Mouse (Mus musculus) midbrain, embryonic 16.5 days (tissue): ENCODE results near the gene Atrnl1. TPM values are rescaled to one million over a fixed set of nuclear protein-coding genes. Genes with fewer than 3 reads are reported as not detected.
"Not testable (repeated sequence)": the region's sequence is repeated elsewhere in the genome, so short reads cannot be mapped to it uniquely, and the experiment has no call there.

Experiments used
- ATAC-seq: fragments of 200-750 bp; cut with Nextera tagmentation; 2 replicates; pipeline ENCODE4 v1.8.0; 2017; ENCODE audit warnings: moderate TSS enrichment
- H3K27ac ChIP-seq: fragments of 300-500 bp; sonication (generic); 2 replicates; pipeline ENCODE4 v1.5.1; 2014; ENCODE audit warnings: mild to moderate bottlenecking, low read length, mixed read lengths
- H3K27me3 ChIP-seq: fragments of 300-500 bp; sonication (generic); 2 replicates; pipeline ENCODE4 v1.6.1; 2014; ENCODE audit warnings: low read depth, low read length, mixed read lengths; ENCODE audit not compliant: control insufficient read depth, insufficient read depth
- H3K36me3 ChIP-seq: fragments of 300-500 bp; sonication (generic); 2 replicates; pipeline ENCODE4 v1.6.1; 2014; ENCODE audit warnings: mild to moderate bottlenecking, low read length, moderate library complexity, mixed read lengths; ENCODE audit not compliant: control insufficient read depth, insufficient read depth
- H3K4me1 ChIP-seq: fragments of 300-500 bp; sonication (generic); 2 replicates; pipeline ENCODE4 v1.6.1; 2014; ENCODE audit warnings: mild to moderate bottlenecking, low read length, mixed read lengths; ENCODE audit not compliant: control insufficient read depth, insufficient read depth
- H3K4me2 ChIP-seq: fragments of 300-500 bp; sonication (generic); 2 replicates; pipeline ENCODE4 v1.6.1; 2014; ENCODE audit warnings: mild to moderate bottlenecking, low read length, mixed read lengths
- H3K4me3 ChIP-seq: fragments of 300-500 bp; sonication (generic); 2 replicates; pipeline ENCODE4 v1.5.1; 2014; ENCODE audit warnings: low read depth, mild to moderate bottlenecking, low read length, moderate library complexity, mixed read lengths
- H3K9ac ChIP-seq: fragments of 300-500 bp; sonication (generic); 2 replicates; pipeline ENCODE4 v1.6.1; 2014; ENCODE audit warnings: low read depth, low read length, mixed read lengths
- H3K9me3 ChIP-seq: fragments of 300-500 bp; sonication (generic); replicated peaks from 2 replicates; pipeline ENCODE4 v1.6.1; 2014; ENCODE audit warnings: mild to moderate bottlenecking, low read length, mixed read lengths; ENCODE audit not compliant: control insufficient read depth, poor library complexity, severe bottlenecking
- WGBS: fragments of 180-500 bp; shearing (Covaris S2); extraction: QIAGEN DNeasy Blood & Tissue Kit; methylation state at CpG from one replicate; pipeline ENCODE4 v1.1.7; 2014; 5-methylcytosine and 5-hydroxymethylcytosine counted together
- polyA plus RNA-seq: library from polyadenylated mRNA; unstranded; fragments of >200 nt; fragmentation: Nextera tagmentation; extraction: Ambion mirVana; gene quantifications from 2 replicates; pipeline ENCODE4 v1.2.1, GENCODE M21; 2015

Gene Atrnl1
- polyA plus RNA-seq, 1 experiment from 2014 or later: 8.3 TPM

GRCm38 (mm10) chr19:58046656-58047055 lies 435.8 kb downstream of the Atrnl1 start:
- 84% methylated on average over 7 of the region's 7 CpGs for WGBS
- no peak overlapping the region for H3K4me2 ChIP-seq
- H3K27ac ChIP-seq: no peak overlapping the region
- H3K36me3 ChIP-seq: no peaks in the 10 kb centered on the region
- H3K27me3 ChIP-seq: no peaks in the 10 kb centered on the region; the same call in 1 of the 2 replicates
- peaks cover 4% of the 10 kb centered on the region; the same call in 1 of the 2 replicates for H3K4me1 ChIP-seq
- H3K9me3 ChIP-seq: no peaks in the 10 kb centered on the region
- no peak overlapping the region for H3K4me3 ChIP-seq
- no peak overlapping the region for H3K9ac ChIP-seq
- no peak for ATAC-seq

GRCm38 (mm10) chr19:58050410-58050809 lies 439.6 kb downstream of the Atrnl1 start:
- H3K27ac ChIP-seq, H3K9me3 ChIP-seq: not testable (repeated sequence)

GRCm38 (mm10) chr19:58050986-58051385 lies 440.2 kb downstream of the Atrnl1 start:
- no peaks in the 10 kb centered on the region for H3K36me3 ChIP-seq
- ATAC-seq: no peak
- no peaks in the 10 kb centered on the region for H3K9me3 ChIP-seq
- no peak overlapping the region for H3K9ac ChIP-seq
- H3K27ac ChIP-seq: no peak overlapping the region
- WGBS: 93% methylated on average over 8 of the region's 8 CpGs
- no peak overlapping the region for H3K4me3 ChIP-seq
- H3K4me2 ChIP-seq: no peak overlapping the region
- no peaks in the 10 kb centered on the region for H3K27me3 ChIP-seq
- peaks cover 3% of the 10 kb centered on the region for H3K4me1 ChIP-seq

More at GRCm38 (mm10) chr19:58050410-58050809, 439.6 kb downstream of the Atrnl1 start:
- H3K4me1 ChIP-seq, H3K9ac ChIP-seq, H3K36me3 ChIP-seq, H3K4me3 ChIP-seq, H3K4me2 ChIP-seq, ATAC-seq, H3K27me3 ChIP-seq: not testable (repeated sequence)
- 91% methylated on average over 8 of the region's 9 CpGs for WGBS

GRCm38 (mm10) chr19:58051905-58052304 lies 441.1 kb downstream of the Atrnl1 start:
- no peaks in the 10 kb centered on the region for H3K9me3 ChIP-seq
- H3K9ac ChIP-seq: no peak overlapping the region
- H3K36me3 ChIP-seq: no peaks in the 10 kb centered on the region
- no peaks in the 10 kb centered on the region for H3K27me3 ChIP-seq
- no peak overlapping the region for H3K4me3 ChIP-seq
- no peak for ATAC-seq
- no peak overlapping the region for H3K27ac ChIP-seq
- H3K4me2 ChIP-seq: no peak overlapping the region
- H3K4me1 ChIP-seq: peaks cover 3% of the 10 kb centered on the region
- 78% methylated on average over 13 of the region's 13 CpGs for whole genome bisulfite sequencing

- WGBS: 44% methylated on average over 13 of the region's 13 CpGs
- no peak overlapping the region for H3K27ac ChIP-seq
- no peaks in the 10 kb centered on the region for H3K36me3 ChIP-seq
- no peak overlapping the region for H3K4me2 ChIP-seq
- no peaks in the 10 kb centered on the region for H3K9me3 ChIP-seq
- H3K27me3 ChIP-seq: no peaks in the 10 kb centered on the region
- ATAC-seq: no peak
- peaks cover 3% of the 10 kb centered on the region for H3K4me1 ChIP-seq
- H3K4me3 ChIP-seq: no peak overlapping the region
- no peak overlapping the region for H3K9ac ChIP-seq
Observed at GRCm38 (mm10) chr19:58052444-58053135, 441.8 kb downstream of the Atrnl1 start.

GRCm38 (mm10) chr19:58059719-58060118 lies 448.9 kb downstream of the Atrnl1 start:
- Histone ChIP-seq H3K4me2 (no peak overlapping the region), H3K9ac (no peak overlapping the region), H3K27ac (no peak overlapping the region), H3K36me3 (no peaks in the 10 kb centered on the region), H3K9me3 (no peaks in the 10 kb centered on the region), H3K4me3 (no peak overlapping the region), H3K4me1 (peaks cover 39% of the 10 kb centered on the region), H3K27me3 (no peaks in the 10 kb centered on the region)
- WGBS: 18% methylated on average over 9 of the region's 9 CpGs
- ATAC-seq: no peak

- Histone ChIP-seq H3K27ac (no peak overlapping the region), H3K4me3 (no peak overlapping the region), H3K9me3 (no peaks in the 10 kb centered on the region), H3K9ac (no peak overlapping the region), H3K27me3 (no peaks in the 10 kb centered on the region), H3K4me2 (peak overlapping the region; percentile 31), H3K36me3 (no peaks in the 10 kb centered on the region), H3K4me1 (peaks cover 39% of the 10 kb centered on the region)
- 20% methylated on average over 12 of the region's 12 CpGs for WGBS
- ATAC-seq: peak; percentile 46; the same call in 1 of the 2 replicates
Observed at GRCm38 (mm10) chr19:58060199-58060853, 449.5 kb downstream of the Atrnl1 start.

GRCm38 (mm10) chr19:58060854-58061358 lies 450.1 kb downstream of the Atrnl1 start:
- WGBS: 7% methylated on average over 15 of the region's 15 CpGs
- no peaks in the 10 kb centered on the region for H3K36me3 ChIP-seq
- ATAC-seq: peak; percentile 63
- H3K4me1 ChIP-seq: peaks cover 39% of the 10 kb centered on the region
- peak overlapping the region; percentile 31 for H3K4me2 ChIP-seq
- H3K9me3 ChIP-seq: no peaks in the 10 kb centered on the region
- H3K27ac ChIP-seq: no peak overlapping the region
- no peak overlapping the region for H3K4me3 ChIP-seq
- H3K27me3 ChIP-seq: no peaks in the 10 kb centered on the region
- peak overlapping the region; percentile 2; the same call in 1 of the 2 replicates for H3K9ac ChIP-seq

GRCm38 (mm10) chr19:58061933-58062332 lies 451.1 kb downstream of the Atrnl1 start:
- 80% methylated on average over 8 of the region's 8 CpGs for WGBS
- no peak overlapping the region for H3K27ac ChIP-seq
- H3K27me3 ChIP-seq: no peaks in the 10 kb centered on the region
- H3K4me3 ChIP-seq: no peak overlapping the region
- no peaks in the 10 kb centered on the region; the same call in 1 of the 2 replicates for H3K36me3 ChIP-seq
- H3K9ac ChIP-seq: no peak overlapping the region
- H3K9me3 ChIP-seq: no peaks in the 10 kb centered on the region
- peaks cover 39% of the 10 kb centered on the region for H3K4me1 ChIP-seq
- no peak for ATAC-seq
- H3K4me2 ChIP-seq: no peak overlapping the region
